Mouse (Mus musculus): ENCODE measurements around the gene Cir1.

Gene Cir1

DNA sequence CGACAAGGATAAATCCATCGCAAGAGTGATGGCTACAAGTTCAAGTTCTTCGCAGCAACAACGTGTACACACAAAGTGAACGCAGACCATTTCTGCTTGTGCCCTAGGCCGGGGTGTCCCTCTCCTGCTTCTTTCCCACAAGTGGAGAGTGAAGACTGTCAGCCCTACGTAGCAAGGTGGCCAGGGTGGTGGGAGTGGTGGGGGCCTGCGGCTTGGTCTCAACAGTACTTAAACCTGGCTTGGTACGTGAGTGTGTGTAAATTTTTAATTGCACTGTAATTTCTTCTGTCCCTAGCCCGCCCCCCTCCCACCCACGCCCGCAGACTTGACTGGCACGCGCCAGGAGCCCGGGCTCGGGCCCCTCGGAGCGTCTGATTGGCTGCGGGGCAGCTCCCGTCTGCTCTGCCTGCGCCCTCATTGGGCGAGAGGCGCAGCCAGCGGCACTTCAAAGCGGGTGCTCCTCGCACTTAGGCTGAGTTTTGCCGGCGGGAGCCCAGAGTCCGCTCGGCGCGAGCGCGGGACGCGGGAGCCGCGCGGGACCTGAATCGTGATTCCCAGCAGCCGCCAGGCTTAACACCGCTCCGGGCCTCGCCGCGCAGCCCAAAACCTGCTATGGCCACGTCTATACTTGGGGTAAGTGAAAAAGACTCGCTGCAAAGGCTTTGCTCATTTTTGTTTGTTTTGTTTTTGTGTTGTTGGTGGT is 40.9 kb downstream of the Cir1 start, which contains the start of gene Sp9:
Gene Sp9, plus strand, starts transcription at position 467 of the 703 bp plus-strand sequence.
- peak; percentile 62 for DNase-seq

- peak; percentile 20 for DNase-seq
These were observed 41.7 kb downstream of the Cir1 start for GRCm38 (mm10) chr2:73270593-73271458.

GRCm38 (mm10) chr2:73270071-73270592 is 42.4 kb downstream of the Cir1 start:
- DNase-seq = no peak

DNA sequence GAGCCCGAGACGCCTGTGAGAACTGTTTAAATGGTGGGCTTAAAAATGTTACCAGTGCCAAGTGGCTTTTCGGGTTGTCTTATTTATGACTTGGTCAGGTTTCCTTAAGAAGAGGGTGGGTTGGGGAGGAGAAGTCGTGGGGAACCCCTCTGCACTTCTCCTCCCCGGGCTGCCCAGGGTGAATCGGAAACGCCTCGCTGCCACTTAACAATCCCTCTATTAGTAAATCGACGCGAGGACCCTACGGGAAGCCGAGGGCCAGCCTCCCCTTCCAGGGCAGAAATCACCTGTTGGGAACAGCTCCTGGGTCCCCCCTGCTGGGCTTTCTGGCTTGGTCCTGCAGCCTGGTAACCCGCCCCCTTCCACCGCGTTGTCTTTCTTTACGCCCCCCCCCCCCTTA is 42.8 kb downstream of the Cir1 start:
- DNase-seq = no peak

DNA sequence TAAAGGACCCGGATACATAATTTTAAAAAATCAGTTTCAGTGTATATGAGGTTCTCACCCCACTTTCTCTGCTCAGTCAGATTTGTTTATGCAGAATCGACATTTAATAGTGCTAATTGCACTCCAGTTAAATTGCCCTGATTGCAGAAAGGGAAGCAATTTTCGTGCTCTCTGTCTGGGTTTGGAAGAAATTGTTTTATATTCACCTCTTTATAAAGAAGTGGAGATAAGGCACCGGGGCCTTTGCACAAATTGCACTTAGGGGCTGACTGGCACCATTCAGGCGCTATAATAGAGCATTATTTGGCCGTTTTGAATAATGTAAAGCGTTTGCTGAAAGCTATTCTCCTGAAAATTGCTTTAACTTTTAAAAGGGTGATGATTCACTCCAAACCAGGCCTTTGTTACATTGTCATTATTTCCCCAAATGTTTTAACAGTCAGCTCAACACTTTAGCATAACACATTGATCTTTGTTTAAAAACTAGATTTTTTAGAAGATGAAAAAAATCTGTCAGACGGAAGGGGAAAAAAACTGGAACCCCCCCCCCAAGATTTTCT is 43.6 kb downstream of the Cir1 start:
- DNase-seq = no peak

- DNase-seq = no peak
These were observed 44.2 kb downstream of the Cir1 start for GRCm38 (mm10) chr2:73268281-73268680.

- no peak for DNase-seq
These were observed 44.7 kb downstream of the Cir1 start for GRCm38 (mm10) chr2:73267818-73268217.

GRCm38 (mm10) chr2:73267231-73267630 is 45.3 kb downstream of the Cir1 start:
- no peak for DNase-seq

DNA sequence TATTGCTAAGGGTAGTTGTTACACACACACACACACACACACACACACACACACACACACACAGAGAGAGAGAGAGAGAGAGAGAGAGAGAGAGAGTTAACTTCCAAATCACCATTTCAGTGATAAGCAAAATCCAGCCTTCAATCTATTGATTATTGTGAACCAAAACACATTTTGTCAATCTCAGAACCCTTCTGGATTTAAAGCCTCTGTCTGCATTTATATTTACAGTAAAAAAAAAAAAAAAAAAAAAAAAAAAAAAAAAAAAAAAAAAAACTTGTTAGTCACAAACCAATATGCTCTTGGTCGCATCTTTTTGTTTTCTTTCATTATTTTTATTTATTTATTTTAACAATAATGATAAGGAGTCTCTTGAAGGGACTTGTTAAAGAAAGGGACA is 45.9 kb downstream of the Cir1 start:
- no peak for DNase-seq

- DNase-seq = peak; percentile 3
These were observed 46.5 kb downstream of the Cir1 start for GRCm38 (mm10) chr2:73266011-73266410.

- no peak for DNase-seq
These were observed 47.8 kb downstream of the Cir1 start for GRCm38 (mm10) chr2:73264611-73265195.

- DNase-seq = no peak
These were observed 48.5 kb downstream of the Cir1 start for GRCm38 (mm10) chr2:73263794-73264610.

DNA sequence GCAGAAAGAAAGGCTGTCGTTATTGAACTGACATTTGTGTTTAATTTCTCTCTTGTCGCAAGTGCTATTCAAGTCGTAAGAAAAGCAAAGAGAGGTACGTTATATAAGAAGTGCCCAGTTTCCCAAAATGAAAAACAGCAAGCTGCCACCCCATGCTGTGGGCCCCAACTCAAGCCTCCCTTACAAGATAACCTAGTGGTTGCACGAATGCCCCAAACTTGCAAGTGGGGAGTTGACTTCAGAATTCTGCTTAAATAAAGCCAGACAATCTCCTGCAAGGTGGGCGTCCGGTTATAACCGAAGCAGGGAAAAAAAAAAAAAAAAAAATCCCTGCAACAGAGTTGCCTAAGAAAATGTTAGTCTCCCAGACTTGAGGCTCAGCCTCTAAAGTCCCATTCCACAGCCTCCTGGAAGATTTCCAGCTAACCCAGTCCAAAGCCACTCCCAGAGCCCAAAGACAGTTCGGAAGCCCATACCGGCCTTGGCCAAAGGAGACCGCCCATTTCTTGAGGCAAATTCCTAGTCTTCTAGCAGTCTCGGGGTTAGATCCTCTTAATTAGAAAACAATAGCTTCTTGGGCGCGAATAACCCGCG is 49.2 kb downstream of the Cir1 start:
- no peak for DNase-seq

DNA sequence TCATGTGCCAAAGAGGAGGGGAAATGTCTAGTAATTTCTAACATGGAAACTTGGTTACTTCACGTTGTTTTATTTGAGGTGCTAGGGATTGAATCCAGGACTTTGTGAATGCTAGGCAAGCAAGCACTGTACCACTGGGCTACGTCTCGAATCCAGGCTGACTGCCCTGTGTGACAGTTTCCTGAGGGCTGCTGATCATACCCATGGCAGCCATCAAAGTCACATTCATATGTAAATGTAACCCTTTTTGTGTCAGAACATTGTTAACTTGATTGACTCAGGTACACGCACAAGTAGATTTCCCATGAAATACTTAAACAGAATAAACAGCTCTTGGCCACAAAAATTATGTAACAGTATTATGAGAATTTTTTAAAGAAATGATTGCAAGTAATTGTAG is 63.8 kb downstream of the Cir1 start:
- DNase-seq = no peak

DNA sequence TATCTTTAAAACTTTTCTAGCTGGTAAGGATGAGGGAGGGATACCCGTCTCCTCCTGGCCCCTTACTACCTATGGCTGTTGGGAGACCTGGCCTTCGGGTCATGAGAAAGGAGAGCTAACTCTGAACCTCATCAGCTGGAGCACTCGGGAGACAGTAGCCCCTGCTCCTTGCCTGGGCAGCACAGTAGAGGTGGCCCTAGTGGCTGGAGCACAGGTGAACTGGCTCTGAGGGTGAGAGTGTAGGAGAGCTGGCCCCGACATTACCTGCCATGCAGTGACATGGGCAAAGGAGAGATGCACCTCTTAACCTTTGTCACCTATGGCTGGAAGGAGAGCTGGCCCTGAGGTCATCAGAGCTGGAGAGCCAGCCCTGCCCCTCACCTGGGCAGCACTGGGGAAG is 71.2 kb downstream of the Cir1 start:
- no peak for DNase-seq
